17 mouse cellular contexts compared by ENCODE assay signal in the genomic region with DNA sequence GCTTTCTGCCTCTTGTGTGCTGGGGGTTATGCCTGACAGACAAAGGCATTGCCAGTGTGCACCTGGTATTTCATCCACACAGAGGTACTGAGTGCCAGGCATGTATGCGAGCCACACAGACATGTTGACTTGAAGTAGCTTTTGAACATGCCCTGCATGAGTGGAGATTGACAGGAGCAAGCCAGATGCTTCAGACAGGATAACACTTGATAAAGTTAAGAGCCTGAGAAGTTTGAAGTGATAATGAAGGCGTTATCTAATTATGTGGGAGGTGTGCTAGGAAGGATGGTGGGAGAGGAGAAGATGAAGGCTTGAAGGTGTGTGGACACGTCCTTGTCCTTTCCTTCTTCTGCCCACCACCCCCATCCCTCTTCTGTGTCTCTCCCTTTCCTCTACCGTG. TPM values are rescaled to one million over a fixed set of nuclear protein-coding genes. Genes with fewer than 3 reads are reported as not detected.
DNase-seq lines count a peak whose midpoint lies in the region; ATAC-seq and TF ChIP-seq lines count a peak whose summit lies in the region.
"Had no signal": no experiment of that assay in that cellular context is flagged by ENCODE, and none has a peak within 500 bp of the region (broad histone marks: within the 10 kb centered on the region; RNA-seq: fewer than 3 reads in every experiment).

No protein-coding gene starts in this region.

- no peak overlapping the region for H3K4me3 ChIP-seq in heart, embryonic 11.5 days (ENCODE audit: low read depth, low read length)
- H3K4me3 ChIP-seq in MEL (ENCODE audit: control insufficient read depth in 1 of 2, insufficient read depth in 1 of 2, low read depth in 2 of 2, low read length in 2 of 2): no peak overlapping the region
- H3K4me3 ChIP-seq in liver, embryonic 16.5 days (ENCODE audit: low read depth, low read length): no peak overlapping the region
- H3K4me3 ChIP-seq in hindbrain, embryonic 11.5 days (ENCODE audit: low read depth, low read length): no peak overlapping the region
- H3K4me3 ChIP-seq: midbrain, embryonic 13.5 days had no signal

- no peaks in the 10 kb centered on the region for H3K36me3 ChIP-seq in heart, embryonic 11.5 days (ENCODE audit: control insufficient read depth, insufficient read depth, low read length)
- peaks cover 0 to 48% of the 10 kb centered on the region in 2 experiments; a peak in 2 of 4 replicates for H3K36me3 ChIP-seq in MEL (ENCODE audit: control insufficient read depth in 1 of 2, insufficient read depth in 2 of 2, low read length in 2 of 2)
- H3K36me3 ChIP-seq in liver, embryonic 16.5 days (ENCODE audit: control insufficient read depth, insufficient read depth): no peaks in the 10 kb centered on the region
- H3K36me3 ChIP-seq in hindbrain, embryonic 11.5 days (ENCODE audit: control insufficient read depth, insufficient read depth, low read length): no peaks in the 10 kb centered on the region
- H3K36me3 ChIP-seq: midbrain, embryonic 13.5 days had no signal

- TF ChIP-seq RAD21 in MEL (IDR thresholded peaks at IDR 0.05; ENCODE audit: low read depth, low read length): no peak

- WGBS in heart, embryonic 11.5 days (ENCODE audit: insufficient replicate concordance): 29% methylated on average over 4 of the region's 4 CpGs
- WGBS in liver, embryonic 16.5 days (ENCODE audit: insufficient replicate concordance): 22% methylated on average over 4 of the region's 4 CpGs
- WGBS in hindbrain, embryonic 11.5 days: 91% methylated on average over 4 of the region's 4 CpGs

- no peaks in the 10 kb centered on the region for H3K9me3 ChIP-seq in heart, embryonic 11.5 days (replicated peaks; ENCODE audit: control insufficient read depth, low read length)
- H3K9me3 ChIP-seq in MEL (replicated peaks; ENCODE audit: insufficient read depth, low read length): no peaks in the 10 kb centered on the region
- H3K9me3 ChIP-seq in liver, embryonic 16.5 days (replicated peaks; ENCODE audit: control insufficient read depth, low read length): no peaks in the 10 kb centered on the region
- H3K9me3 ChIP-seq in hindbrain, embryonic 11.5 days (ENCODE audit: control insufficient read depth, low read length): no peaks in the 10 kb centered on the region
- H3K9me3 ChIP-seq: midbrain, embryonic 13.5 days had no signal

- no peak for TF ChIP-seq POLR2A in MEL (IDR thresholded peaks at IDR 0.05; ENCODE audit: control insufficient read depth in 1 of 2, insufficient read depth in 1 of 2, low read depth in 1 of 2, low read length in 2 of 2, poor library complexity in 1 of 2)

- H3K27me3 ChIP-seq in heart, embryonic 11.5 days (ENCODE audit: control insufficient read depth, insufficient read depth, low read length): peaks cover 12% of the 10 kb centered on the region
- H3K27me3 ChIP-seq in MEL (ENCODE audit: control insufficient read depth in 1 of 2, insufficient read depth in 2 of 2, low read length in 2 of 2): no peaks in the 10 kb centered on the region
- H3K27me3 ChIP-seq in liver, embryonic 16.5 days (ENCODE audit: control insufficient read depth, insufficient read depth, low read depth, low read length): no peaks in the 10 kb centered on the region
- H3K27me3 ChIP-seq in hindbrain, embryonic 11.5 days (ENCODE audit: control insufficient read depth, insufficient read depth, low read length): no peaks in the 10 kb centered on the region
- H3K27me3 ChIP-seq: CH12.LX; midbrain, embryonic 13.5 days had no signal

- no peak overlapping the region for H3K4me2 ChIP-seq in heart, embryonic 11.5 days
- peak overlapping the region; percentile 52 for H3K4me2 ChIP-seq in liver, embryonic 16.5 days (ENCODE audit: low read depth, low read length)
- no peak overlapping the region for H3K4me2 ChIP-seq in hindbrain, embryonic 11.5 days (replicated peaks; ENCODE audit: low read depth, low read length)
- H3K4me2 ChIP-seq: midbrain, embryonic 13.5 days had no signal

- peak; percentile 71 to 84 for TF ChIP-seq EP300 in MEL (IDR thresholded peaks at IDR 0.05; ENCODE audit: low read depth in 1 of 2, low read length in 2 of 2)

- H3K27ac ChIP-seq in heart, embryonic 11.5 days (ENCODE audit: low read depth, low read length): 0 out of 2 replicates have a peak overlapping the region, but pooled peaks have one; percentile 35
- peak overlapping the region; percentile 51 for H3K27ac ChIP-seq in MEL (ENCODE audit: control insufficient read depth, low read depth, low read length)
- H3K27ac ChIP-seq in liver, embryonic 16.5 days (ENCODE audit: low read length): peak overlapping the region; percentile 93
- no peak overlapping the region for H3K27ac ChIP-seq in hindbrain, embryonic 11.5 days (ENCODE audit: low read depth, low read length)
- H3K27ac ChIP-seq: midbrain, embryonic 13.5 days had no signal

- H3K9ac ChIP-seq in heart, embryonic 11.5 days (ENCODE audit: low read depth, low read length): no peak overlapping the region
- H3K9ac ChIP-seq in MEL (ENCODE audit: control insufficient read depth, low read depth, low read length, poor library complexity, severe bottlenecking): peak overlapping the region; percentile 1; the same call in 1 of the 2 replicates
- H3K9ac ChIP-seq in liver, embryonic 16.5 days (ENCODE audit: low read depth, low read length): peak overlapping the region; percentile 54
- H3K9ac ChIP-seq in hindbrain, embryonic 11.5 days (ENCODE audit: low read depth, low read length): no peak overlapping the region
- H3K9ac ChIP-seq: midbrain, embryonic 13.5 days had no signal

- no peak for DNase-seq in heart, adult 11 months
- peak; percentile 45 for DNase-seq in MEL (ENCODE audit: low read depth, low spot score)
- DNase-seq in right cerebral cortex, postnatal 4 days: no peak
- no peak for DNase-seq in hindbrain, embryonic 11.5 days (ENCODE audit: low spot score)
- DNase-seq in adrenal gland, adult (ENCODE audit: inconsistent age in 2 of 2, low spot score in 1 of 2): no peak
- DNase-seq: adrenal gland, postnatal 10 days; cerebellum, adult 9-11 months; kidney, adult 9 months; lung, adult 18-20 months; lung, postnatal 36 days; thymus, adult 18-20 months had no signal

- no peak for ATAC-seq in heart, embryonic 11.5 days (replicated peaks; ENCODE audit: insufficient number of reproducible peaks, low FRiP score, low TSS enrichment)
- peak; percentile 40 for ATAC-seq in erythroid progenitor cell, adult 5-6 weeks (replicated peaks; ENCODE audit: low FRiP score, poor library complexity, severe bottlenecking)
- peak; percentile 72 for ATAC-seq in liver, embryonic 16.5 days (ENCODE audit: low read depth)
- ATAC-seq in hindbrain, embryonic 11.5 days (ENCODE audit: low FRiP score): no peak
- ATAC-seq: forebrain, embryonic 14.5 days; midbrain, embryonic 13.5 days had no signal

- TF ChIP-seq CTCF in MEL (IDR thresholded peaks at IDR 0.05 in 2 of 3, conservative IDR thresholded peaks at IDR 0.05 in 1 of 3; ENCODE audit: control insufficient read depth in 1 of 3, insufficient read depth in 1 of 3, low read depth in 2 of 3, low read length in 3 of 3, poor library complexity in 1 of 3, severe bottlenecking in 1 of 3): no peak

- H3K4me1 ChIP-seq in heart, embryonic 11.5 days (ENCODE audit: control insufficient read depth, insufficient read depth, low read length): peaks cover 26% of the 10 kb centered on the region
- H3K4me1 ChIP-seq in MEL (ENCODE audit: control insufficient read depth in 1 of 2, insufficient read depth in 2 of 2, low read length in 2 of 2): peaks cover 25 to 54% of the 10 kb centered on the region in 2 experiments
- peaks cover 64% of the 10 kb centered on the region for H3K4me1 ChIP-seq in liver, embryonic 16.5 days (ENCODE audit: control insufficient read depth, low read depth, low read length)
- H3K4me1 ChIP-seq in hindbrain, embryonic 11.5 days (replicated peaks; ENCODE audit: control insufficient read depth, insufficient read depth, low read length): no peaks in the 10 kb centered on the region

- peaks cover 7% of the 10 kb centered on the region for H3K79me2 ChIP-seq in MEL (ENCODE audit: control insufficient read depth, insufficient read depth, low read length, poor library complexity)

TF ChIP-seq in MEL, 35 proteins besides CTCF, POLR2A, EP300 and RAD21 (continues in another document):
- TF ChIP-seq ETS1 (IDR thresholded peaks at IDR 0.05; ENCODE audit: low read depth, low read length) (peak; percentile 77), CHD2 (IDR thresholded peaks at IDR 0.05; ENCODE audit: low read length) (no peak), TAL1 (IDR thresholded peaks at IDR 0.05; ENCODE audit: low read length) (peak; percentile 47), USF2 (IDR thresholded peaks at IDR 0.05; ENCODE audit: borderline replicate concordance in 1 of 2, insufficient read depth in 1 of 2, low read depth in 1 of 2, low read length in 2 of 2) (no peak), RCOR1 (IDR thresholded peaks at IDR 0.05; ENCODE audit: low read depth, low read length) (peak; percentile 69), MAFK (IDR thresholded peaks at IDR 0.05; ENCODE audit: borderline replicate concordance, low read depth, low read length) (peak; percentile 34; the same call in 1 of the 2 replicates), GATA1 (IDR thresholded peaks at IDR 0.05; ENCODE audit: low read depth, low read length) (peak; percentile 93), MYB (IDR thresholded peaks at IDR 0.05; ENCODE audit: low read depth, low read length) (0 out of 2 replicates have a peak, but pooled peaks have one; percentile 11), ZKSCAN1 (IDR thresholded peaks at IDR 0.05; ENCODE audit: low read depth, low read length) (no peak), TCF12 (IDR thresholded peaks at IDR 0.05; ENCODE audit: low read depth, low read length) (peak; percentile 87), MAZ (IDR thresholded peaks at IDR 0.05; ENCODE audit: low read depth, low read length) (peak; percentile 64; the same call in 1 of the 2 replicates), BHLHE40 (IDR thresholded peaks at IDR 0.05; ENCODE audit: borderline replicate concordance, low read depth, low read length) (0 out of 2 replicates have a peak, but pooled peaks have one; percentile 23), SIN3A (IDR thresholded peaks at IDR 0.05; ENCODE audit: low read length) (peak; percentile 58; the same call in 1 of the 2 replicates), MXI1 (IDR thresholded peaks at IDR 0.05; ENCODE audit: low read depth, low read length) (peak; percentile 69; the same call in 1 of the 2 replicates), MAX (IDR thresholded peaks at IDR 0.05; ENCODE audit: low read length) (no peak; the same call in 1 of the 2 replicates)

RNA-seq across cellular contexts. Expression of a gene that starts 28.7 kb away (rescaled TPM):
- polyA plus RNA-seq in heart, embryonic 11.5 days (2014; fragmentation: Nextera tagmentation; extraction: Ambion mirVana): 3.0 and 3.1 TPM in 2 replicates
- total RNA-seq in MEL (2012; rRNA removed): 3.1 and 4.5 TPM in 2 replicates
- polyA plus RNA-seq in MEL (2012; ENCODE audit: insufficient read depth in 1 of 2, insufficient read length in 2 of 2, low read depth in 1 of 2, low replicate concordance in 2 of 2, missing spikeins in 1 of 2): 10 to 100 TPM in 1 of 2 experiments, not detected in 1; 10.6 TPM
- 14.1 and 15.9 TPM in 2 replicates for total RNA-seq in erythroid progenitor cell, adult 5-6 weeks (2015; ENCODE audit: low replicate concordance)
- total RNA-seq in erythroid progenitor cell, adult 5-6 weeks (2017; ENCODE audit: low replicate concordance): 13.6 and 17.2 TPM in 2 replicates
- 0.93 and 1.0 TPM in 2 replicates for polyA plus RNA-seq in liver, embryonic 16.5 days (2015; fragmentation: Nextera tagmentation; extraction: Ambion mirVana)
- 2.2 and 2.3 TPM in 2 replicates for polyA plus RNA-seq in hindbrain, embryonic 11.5 days (2014; fragmentation: Nextera tagmentation; extraction: Ambion mirVana)

Comparison
In these comparisons a context has a peak if more than half of its experiments do, and no peak if none do; other contexts are left out.
1. ATAC-seq: peak in erythroid progenitor cell, adult 5-6 weeks (single experiment) and liver, embryonic 16.5 days (single experiment); none in heart, embryonic 11.5 days (single experiment) and hindbrain, embryonic 11.5 days (single experiment).
2. H3K9ac ChIP-seq: peak in MEL (single experiment) and liver, embryonic 16.5 days (single experiment); none in heart, embryonic 11.5 days (single experiment) and hindbrain, embryonic 11.5 days (single experiment).